Mouse (Mus musculus) G1E (cell line): ENCODE measurements around the gene Ap2b1.

Source experiments
- CTCF ChIP-seq: IDR thresholded peaks from 2 replicates; pipeline ENCODE4 v1.5.1; 2012; ENCODE audit warnings: low read depth, low read length, inconsistent platforms, mixed read lengths
- GATA2 ChIP-seq: IDR thresholded peaks from 2 replicates; pipeline ENCODE4 v1.6.1; 2012; ENCODE audit warnings: low read depth, low read length, inconsistent platforms, borderline replicate concordance
- TAL1 ChIP-seq: conservative IDR thresholded peaks from 2 replicates; pipeline ENCODE4 v1.6.1; 2012; ENCODE audit warnings: low read depth, low read length, inconsistent platforms, mixed read lengths

DNA sequence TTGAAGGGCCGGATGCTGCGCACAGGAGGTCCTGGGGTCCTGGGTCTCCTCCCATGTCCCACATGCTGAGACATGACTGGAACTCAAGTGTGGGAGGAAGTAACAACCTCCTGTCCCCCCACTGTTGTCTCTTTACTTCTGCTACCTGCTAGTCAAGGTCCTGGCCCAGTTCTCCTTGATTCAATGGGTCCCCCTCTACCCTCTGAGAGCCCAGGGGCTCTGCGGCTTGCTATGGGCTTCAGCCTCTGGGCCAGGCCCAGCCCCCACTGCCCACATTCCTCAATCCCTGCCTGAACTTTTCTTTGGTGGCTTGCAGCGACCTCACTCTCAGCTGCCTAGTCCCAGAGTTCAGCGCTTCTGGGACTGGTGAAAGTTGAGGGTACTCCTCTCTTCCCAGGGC lies 130.5 kb downstream of the Ap2b1 start, which contains the start of gene Gas2l2:
- TF ChIP-seq CTCF = no peak
- no peak for TF ChIP-seq TAL1
- no peak for TF ChIP-seq GATA2
